Mouse (Mus musculus) heart, postnatal 10 days (tissue): ENCODE data around the gene Sgms1. TPM values are rescaled to one million over a fixed set of nuclear protein-coding genes. Genes with fewer than 3 reads are reported as not detected.
"Not testable (repeated sequence)": the region's sequence is repeated elsewhere in the genome, so short reads cannot be mapped to it uniquely, and the experiment has no call there.

Experiments
- DNase-seq, 2 experiments: peaks; one replicate each; pipeline ENCODE4 v3.0.0; 2021
- intact Hi-C: fragments of 180-260 bp; cut with DNase I; formaldehyde crosslinking; loops from one replicate; pipeline ENCODE4 v1.15.1; 2025
- total RNA-seq, 2 experiments: library from RNA; stranded (reverse); gene quantifications; 2 replicates each; pipeline ENCODE4 v1.2.3; 2021

Gene Sgms1
- total RNA-seq, 2 experiments from 2014 or later, result 54.1 to 67.2 TPM

GRCm38 (mm10) chr19:32173522-32174184, 215.9 kb downstream of the Sgms1 start:
- intact Hi-C loops, result loop anchor here (5.0 kb wide), 2 partner anchors 214 to 314 kb away; partner anchors contain the start of genes Minpp1 and Sgms1
- DNase-seq, result no peak

- DNase-seq, result no peak
- intact Hi-C loops, result loop anchor here (5.0 kb wide), 2 partner anchors 215 to 315 kb away; partner anchors contain the start of genes Minpp1 and Sgms1
Measured at GRCm38 (mm10) chr19:32172511-32172981, 217.0 kb downstream of the Sgms1 start.

- intact Hi-C loops, result loop anchor here (5.0 kb wide), 2 partner anchors 215 to 315 kb away; partner anchors contain the start of genes Minpp1 and Sgms1
- DNase-seq, result no peak
Measured at GRCm38 (mm10) chr19:32171981-32172380, 217.5 kb downstream of the Sgms1 start.

- intact Hi-C loops, result loop anchor here (1.0 to 5.0 kb wide), 3 partner anchors 152 to 317 kb away; partner anchors contain the start of genes Minpp1 and Sgms1
- DNase-seq, result peak; percentile 86 to 89
Measured at GRCm38 (mm10) chr19:32169634-32170540, 219.6 kb downstream of the Sgms1 start.

GRCm38 (mm10) chr19:32168031-32168430, 221.5 kb downstream of the Sgms1 start:
- no peak for DNase-seq
- intact Hi-C loops, result no loop called here

GRCm38 (mm10) chr19:32166823-32167605, 222.5 kb downstream of the Sgms1 start:
- intact Hi-C loops, result no loop called here
- no peak for DNase-seq

GRCm38 (mm10) chr19:32165711-32166110, 223.8 kb downstream of the Sgms1 start:
- no peak for DNase-seq
- intact Hi-C loops, result no loop called here

- no peak for DNase-seq
- intact Hi-C loops, result no loop called here
Measured at GRCm38 (mm10) chr19:32164128-32164527, 225.4 kb downstream of the Sgms1 start.

- no peak for DNase-seq
- intact Hi-C loops, result no loop called here
Measured at GRCm38 (mm10) chr19:32159944-32160343, 229.6 kb downstream of the Sgms1 start.

GRCm38 (mm10) chr19:32159168-32159567, 230.3 kb downstream of the Sgms1 start:
- intact Hi-C loops, result no loop called here

GRCm38 (mm10) chr19:32157045-32157444, 232.5 kb downstream of the Sgms1 start:
- intact Hi-C loops, result no loop called here
- no peak for DNase-seq

More at GRCm38 (mm10) chr19:32159168-32159567, 230.3 kb downstream of the Sgms1 start:
- no peak for DNase-seq

GRCm38 (mm10) chr19:32152529-32152928, 237.0 kb downstream of the Sgms1 start:
- intact Hi-C loops, result no loop called here
- no peak for DNase-seq

GRCm38 (mm10) chr19:32148710-32149109, 240.8 kb downstream of the Sgms1 start:
- DNase-seq, result no peak
- intact Hi-C loops, result no loop called here

GRCm38 (mm10) chr19:32142383-32142782, 247.1 kb downstream of the Sgms1 start:
- no peak for DNase-seq
- intact Hi-C loops, result no loop called here

- peak in 1 of 2 experiments; percentile 29 for DNase-seq
- intact Hi-C loops, result no loop called here
Measured at GRCm38 (mm10) chr19:32138361-32139088, 251.0 kb downstream of the Sgms1 start.

GRCm38 (mm10) chr19:32137904-32138303, 251.6 kb downstream of the Sgms1 start:
- DNase-seq, result no peak
- intact Hi-C loops, result no loop called here

- intact Hi-C loops, result no loop called here
- peak; percentile 57 to 65 for DNase-seq
Measured at GRCm38 (mm10) chr19:32136888-32137625, 252.5 kb downstream of the Sgms1 start.

- intact Hi-C loops, DNase-seq: not testable (repeated sequence)
Measured at GRCm38 (mm10) chr19:32131707-32132488, 257.6 kb downstream of the Sgms1 start.
